Mouse (Mus musculus) embryonic facial prominence, embryonic 12.5 days (tissue): Measurements from ENCODE around the gene Sec14l2. TPM values are rescaled to one million over a fixed set of nuclear protein-coding genes. Genes with fewer than 3 reads are reported as not detected.

ENCODE experiments used
- ATAC-seq: fragments of 200-750 bp; cut with Nextera tagmentation; 2 replicates; pipeline ENCODE4 v1.8.0; 2017; ENCODE audit not compliant: insufficient number of reproducible peaks, insufficient read depth, low FRiP score, low TSS enrichment
- H3K27ac ChIP-seq: fragments of 300-500 bp; sonication (generic); 2 replicates; pipeline ENCODE4 v1.5.1; 2016; ENCODE audit warnings: mild to moderate bottlenecking
- H3K27me3 ChIP-seq: fragments of 300-500 bp; sonication (generic); 2 replicates; pipeline ENCODE4 v1.6.1; 2016; ENCODE audit warnings: mild to moderate bottlenecking, moderate library complexity
- H3K36me3 ChIP-seq: fragments of 300-500 bp; sonication (generic); 2 replicates; pipeline ENCODE4 v1.6.1; 2016; ENCODE audit warnings: mild to moderate bottlenecking
- H3K4me1 ChIP-seq: fragments of 300-500 bp; sonication (generic); 2 replicates; pipeline ENCODE4 v1.6.1; 2016
- H3K4me2 ChIP-seq: fragments of 300-500 bp; sonication (generic); replicated peaks from 2 replicates; pipeline ENCODE4 v1.6.1; 2016; ENCODE audit warnings: mild to moderate bottlenecking, moderate library complexity
- H3K4me3 ChIP-seq: fragments of 300-500 bp; sonication (generic); 2 replicates; pipeline ENCODE4 v1.5.1; 2016; ENCODE audit warnings: mild to moderate bottlenecking
- H3K9ac ChIP-seq: fragments of 300-500 bp; sonication (generic); 2 replicates; pipeline ENCODE4 v1.6.1; 2016; ENCODE audit warnings: mild to moderate bottlenecking, moderate library complexity
- H3K9me3 ChIP-seq: fragments of 300-500 bp; sonication (generic); 2 replicates; pipeline ENCODE4 v1.6.1; 2016; ENCODE audit warnings: mild to moderate bottlenecking, moderate library complexity
- WGBS: fragments of 180-500 bp; shearing (Covaris S2); methylation state at CpG from one replicate; pipeline ENCODE4 v1.1.7; 2016; 5-methylcytosine and 5-hydroxymethylcytosine counted together
- polyA plus RNA-seq: library from polyadenylated mRNA; unstranded; fragments of >200 nt; fragmentation: Nextera tagmentation; extraction: Ambion mirVana; gene quantifications from 2 replicates; pipeline ENCODE4 v1.2.1, GENCODE M21; 2016

Gene Sec14l2
- polyA plus RNA-seq, 1 experiment from 2014 or later, result 2.0 TPM

DNA sequence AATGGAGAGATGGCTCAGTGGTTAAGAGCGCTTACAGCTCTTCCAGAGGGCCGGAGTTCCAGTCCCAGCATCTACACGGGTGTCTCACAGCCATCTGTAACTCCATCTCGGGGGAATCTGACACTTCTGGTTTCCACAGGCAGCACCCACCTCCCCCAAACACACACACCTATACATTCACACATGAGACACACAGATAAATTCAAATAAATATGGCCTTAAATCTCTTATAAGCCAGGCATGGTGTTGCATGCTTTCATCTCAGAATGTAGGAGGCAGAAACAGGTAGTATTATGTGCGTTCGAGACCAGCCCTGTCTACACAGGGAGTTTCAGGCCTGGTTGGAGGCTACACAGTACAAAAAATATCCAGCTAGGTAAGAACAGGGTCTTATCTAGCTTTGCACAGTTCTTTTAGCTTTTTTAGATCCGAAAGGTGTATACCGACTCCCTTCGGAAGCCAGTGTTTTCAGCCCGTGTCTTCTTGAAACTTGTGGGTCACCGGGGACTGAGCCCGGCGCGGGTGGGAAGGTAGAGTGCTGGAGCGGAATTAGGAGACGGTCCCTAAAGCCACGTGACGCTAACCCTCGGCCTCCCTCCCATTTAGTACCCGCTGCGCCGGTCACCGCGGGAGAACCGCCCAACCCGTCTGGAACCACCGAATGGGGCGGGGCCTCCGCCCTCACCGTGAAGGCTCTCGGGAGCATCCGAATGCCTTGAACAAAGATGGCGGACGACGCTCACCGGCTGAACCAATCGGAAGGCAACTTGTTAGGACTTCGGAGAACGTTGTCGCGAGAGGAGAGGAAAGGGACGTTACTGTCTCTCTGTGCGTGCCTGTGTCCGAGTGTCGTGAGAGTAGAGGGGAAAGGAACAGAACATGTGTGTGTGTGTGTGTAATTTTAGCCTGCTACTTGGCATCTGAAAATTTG lies 26.9 kb downstream of the Sec14l2 start:
- Histone ChIP-seq H3K36me3 (no peaks in the 10 kb centered on the region), H3K4me1 (peaks cover 14% of the 10 kb centered on the region), H3K9ac (peak overlapping the region; percentile 64), H3K27ac (peak overlapping the region; percentile 84), H3K4me3 (peak overlapping the region; percentile 57), H3K27me3 (no peaks in the 10 kb centered on the region), H3K4me2 (peak overlapping the region; percentile 66), H3K9me3 (no peaks in the 10 kb centered on the region)
- 2% methylated on average over 45 of the region's 45 CpGs for WGBS
- peak; percentile 91 for ATAC-seq

GRCm38 (mm10) chr11:4095171-4096053 lies 27.8 kb downstream of the Sec14l2 start, which contains the start of gene Mtfp1:
Gene Mtfp1, minus strand, starts transcription at chr11:4095445.
- peak within 1 kb of the TSS; percentile 57 for H3K4me3 ChIP-seq
- H3K9me3 ChIP-seq, result no peaks in the 10 kb centered on the region
- H3K27ac ChIP-seq, result peak within 1 kb of the TSS; percentile 72
- no peaks in the 10 kb centered on the region for H3K27me3 ChIP-seq
- H3K4me1 ChIP-seq, result peaks cover 14% of the 10 kb centered on the region
- WGBS, result 6% methylated on average over 34 of the region's 34 CpGs
- H3K4me2 ChIP-seq, result peak within 1 kb of the TSS; percentile 66
- no peaks in the 10 kb centered on the region for H3K36me3 ChIP-seq
- peak within 1 kb of the TSS; percentile 64 for H3K9ac ChIP-seq
- no peak for ATAC-seq

- H3K4me3 ChIP-seq, result peak overlapping the region; percentile 57
- H3K4me1 ChIP-seq, result peaks cover 14% of the 10 kb centered on the region
- ATAC-seq, result no peak
- H3K4me2 ChIP-seq, result peak overlapping the region; percentile 66
- WGBS, result 8% methylated on average over 24 of the region's 24 CpGs
- no peaks in the 10 kb centered on the region for H3K9me3 ChIP-seq
- no peaks in the 10 kb centered on the region for H3K36me3 ChIP-seq
- peak overlapping the region; percentile 64 for H3K9ac ChIP-seq
- H3K27me3 ChIP-seq, result no peaks in the 10 kb centered on the region
- H3K27ac ChIP-seq, result peak overlapping the region; percentile 72
Measured at GRCm38 (mm10) chr11:4094378-4095170, 28.6 kb downstream of the Sec14l2 start.

DNA sequence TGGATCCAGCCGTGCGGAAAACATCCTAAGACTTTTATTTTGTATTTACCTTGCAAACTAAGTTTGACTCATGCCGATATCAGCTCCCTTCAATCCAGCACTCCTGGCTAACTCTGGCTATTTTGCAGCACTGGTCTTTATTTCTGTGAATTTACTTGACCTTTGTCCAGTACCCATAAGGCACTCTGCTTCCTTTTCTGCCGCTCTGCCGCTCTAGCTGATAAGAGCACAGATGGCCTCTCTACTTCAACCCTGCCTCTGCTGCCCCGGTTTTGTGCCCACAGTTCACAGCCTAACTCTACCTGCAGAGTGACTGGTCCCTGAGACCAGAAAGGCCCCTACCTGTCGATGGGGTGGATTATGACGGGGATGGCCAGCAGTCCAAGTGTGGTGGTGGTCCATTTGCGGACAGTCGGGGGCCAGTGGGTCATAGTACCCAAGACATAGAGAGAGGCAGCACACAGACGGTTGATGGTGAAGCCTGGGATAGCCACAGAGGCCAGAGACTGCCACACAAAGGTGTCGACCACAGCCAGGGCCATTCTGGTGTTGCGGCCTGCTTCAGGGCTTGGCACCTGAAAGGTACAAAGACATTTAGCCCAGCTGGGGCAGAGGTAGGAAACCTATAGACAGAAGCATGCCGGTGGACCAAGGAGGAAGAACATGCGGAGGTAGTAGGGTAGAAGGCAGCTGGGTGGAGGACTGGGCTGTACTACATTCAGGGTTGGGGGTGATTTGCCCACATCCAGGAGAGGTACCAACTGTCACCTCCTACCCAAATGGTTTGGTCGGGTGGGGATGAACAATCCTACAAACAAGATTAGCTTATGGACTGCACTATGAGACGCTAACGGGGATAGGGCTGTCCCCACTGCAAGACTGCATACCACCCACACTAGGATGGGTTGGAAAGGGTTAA lies 29.5 kb downstream of the Sec14l2 start:
- no peaks in the 10 kb centered on the region for H3K36me3 ChIP-seq
- no peaks in the 10 kb centered on the region for H3K9me3 ChIP-seq
- H3K27me3 ChIP-seq, result no peaks in the 10 kb centered on the region
- H3K4me3 ChIP-seq, result no peak overlapping the region
- WGBS, result 87% methylated on average over 18 of the region's 18 CpGs
- no peak for ATAC-seq
- H3K4me1 ChIP-seq, result peaks cover 14% of the 10 kb centered on the region
- H3K9ac ChIP-seq, result no peak overlapping the region
- no peak overlapping the region for H3K27ac ChIP-seq
- peak overlapping the region; percentile 66 for H3K4me2 ChIP-seq

DNA sequence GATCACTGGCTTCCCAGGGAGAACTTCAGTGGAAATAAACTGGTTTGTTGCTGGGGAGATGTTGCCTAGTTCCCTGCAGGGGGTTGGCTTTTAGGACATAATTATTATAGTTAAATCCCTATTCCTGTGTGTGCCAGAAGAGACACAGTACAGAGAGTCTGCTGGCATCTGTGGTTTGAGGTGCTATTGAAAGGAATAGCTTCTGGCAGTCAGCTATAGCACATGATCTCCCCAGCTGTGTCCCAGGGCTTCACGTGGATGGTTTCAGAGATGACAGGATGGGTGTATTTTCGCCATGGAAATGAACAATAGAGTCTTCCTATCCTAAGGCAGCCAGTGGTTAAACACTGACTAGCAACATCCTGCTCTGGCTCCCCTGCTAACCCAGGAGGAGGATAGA lies 35.9 kb downstream of the Sec14l2 start:
- H3K9me3 ChIP-seq, result no peaks in the 10 kb centered on the region
- no peak for ATAC-seq
- no peak overlapping the region for H3K4me3 ChIP-seq
- H3K36me3 ChIP-seq, result no peaks in the 10 kb centered on the region
- 56% methylated on average over 2 of the region's 2 CpGs for WGBS
- no peaks in the 10 kb centered on the region for H3K4me1 ChIP-seq
- H3K27ac ChIP-seq, result no peak overlapping the region
- H3K9ac ChIP-seq, result no peak overlapping the region
- H3K4me2 ChIP-seq, result no peak overlapping the region
- H3K27me3 ChIP-seq, result no peaks in the 10 kb centered on the region

DNA sequence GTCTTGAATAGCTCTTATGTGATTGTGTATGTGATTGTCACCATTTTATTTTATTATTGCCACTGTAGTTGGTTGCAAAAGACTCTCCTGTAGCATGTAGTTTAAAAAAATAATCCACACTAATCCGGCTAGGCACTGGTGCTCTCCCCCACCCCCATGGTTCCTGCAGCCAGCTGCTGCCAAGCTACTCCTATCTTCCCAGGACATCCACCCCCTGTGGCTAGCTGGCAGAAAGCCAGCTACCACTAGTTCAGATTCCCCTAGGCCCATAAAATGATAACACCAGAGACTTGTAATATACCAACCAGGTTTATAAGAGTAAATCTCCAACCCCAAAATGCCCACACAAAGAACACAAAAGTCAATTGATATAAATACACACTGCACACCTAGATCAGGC lies 37.0 kb downstream of the Sec14l2 start:
- Histone ChIP-seq H3K4me3 (no peak overlapping the region), H3K4me2 (no peak overlapping the region), H3K27me3 (no peaks in the 10 kb centered on the region), H3K36me3 (no peaks in the 10 kb centered on the region), H3K27ac (no peak overlapping the region), H3K4me1 (no peaks in the 10 kb centered on the region), H3K9ac (no peak overlapping the region), H3K9me3 (no peaks in the 10 kb centered on the region)
- no peak for ATAC-seq
- WGBS, result 69% methylated on average over 1 of the region's 1 CpGs

DNA sequence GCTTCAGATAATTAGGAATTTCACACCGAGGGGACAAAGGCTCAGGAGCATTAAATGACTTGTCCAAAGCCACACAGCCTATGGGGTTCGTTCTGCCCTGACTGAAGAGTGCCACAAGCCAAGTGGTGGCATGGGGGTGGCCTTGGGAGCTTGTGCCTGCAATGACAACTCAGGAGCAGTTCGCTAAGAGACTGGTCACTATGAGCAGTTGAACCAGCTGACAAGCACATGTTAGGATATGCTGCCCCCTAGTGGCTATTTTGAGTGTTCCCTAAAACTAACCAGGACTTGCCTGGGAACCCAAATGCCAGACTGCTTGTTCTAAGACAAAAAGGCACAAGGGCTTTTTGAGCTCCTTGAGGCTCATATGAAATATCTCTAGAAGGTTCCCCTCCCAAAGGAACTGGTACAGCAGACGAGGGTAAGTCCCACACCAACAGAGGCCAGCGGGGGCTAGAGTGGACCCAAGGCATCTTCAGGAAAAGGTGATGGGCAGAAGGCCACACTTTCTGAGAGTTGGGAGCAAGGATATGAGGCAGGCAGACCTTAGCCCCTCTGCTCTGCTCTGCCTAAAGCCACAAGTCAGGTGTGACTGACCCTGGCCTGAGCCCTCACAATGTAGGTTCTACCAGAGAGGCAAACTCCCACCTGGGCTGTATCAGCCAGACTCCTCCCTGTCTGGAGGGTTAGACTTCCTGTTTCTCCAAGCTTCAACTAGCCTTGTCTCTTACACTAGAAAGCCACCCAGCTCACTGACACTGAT lies 39.7 kb downstream of the Sec14l2 start:
- 0 out of 2 replicates have a peak, but pooled peaks have one; percentile 41 for ATAC-seq
- WGBS, result 32% methylated on average over 5 of the region's 5 CpGs

DNA sequence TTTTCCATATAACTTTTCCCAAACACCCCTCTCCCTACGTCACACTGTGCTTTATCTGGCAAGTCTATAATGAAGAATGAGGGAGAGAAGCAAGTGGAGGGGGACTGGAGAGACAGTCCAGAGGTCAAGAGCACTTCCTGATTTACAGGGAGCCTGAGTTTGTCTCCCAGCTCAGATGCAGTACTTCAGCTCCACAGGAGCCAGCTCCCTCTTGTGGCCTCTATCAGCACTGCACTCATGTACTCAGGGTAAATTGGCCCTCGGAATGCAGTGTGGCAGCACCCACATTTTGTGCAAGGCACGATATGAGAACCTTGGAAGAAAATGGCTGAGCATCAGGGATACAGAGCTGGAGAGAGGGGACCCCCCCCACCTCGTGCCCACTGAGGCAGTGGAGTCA lies 43.0 kb downstream of the Sec14l2 start:
- H3K4me1 ChIP-seq, result no peaks in the 10 kb centered on the region
- H3K9me3 ChIP-seq, result no peaks in the 10 kb centered on the region
- no peak overlapping the region for H3K4me3 ChIP-seq
- no peak overlapping the region for H3K9ac ChIP-seq
- H3K4me2 ChIP-seq, result no peak overlapping the region
- H3K27me3 ChIP-seq, result no peaks in the 10 kb centered on the region
- WGBS, result 10% methylated on average over 4 of the region's 4 CpGs
- ATAC-seq, result no peak
- H3K36me3 ChIP-seq, result no peaks in the 10 kb centered on the region
- H3K27ac ChIP-seq, result no peak overlapping the region

More for the DNA sequence above, 39.7 kb downstream of the Sec14l2 start:
- Histone ChIP-seq H3K4me3 (no peak overlapping the region), H3K9ac (no peak overlapping the region), H3K9me3 (no peaks in the 10 kb centered on the region), H3K36me3 (no peaks in the 10 kb centered on the region), H3K4me1 (no peaks in the 10 kb centered on the region), H3K4me2 (no peak overlapping the region), H3K27ac (no peak overlapping the region), H3K27me3 (no peaks in the 10 kb centered on the region)

DNA sequence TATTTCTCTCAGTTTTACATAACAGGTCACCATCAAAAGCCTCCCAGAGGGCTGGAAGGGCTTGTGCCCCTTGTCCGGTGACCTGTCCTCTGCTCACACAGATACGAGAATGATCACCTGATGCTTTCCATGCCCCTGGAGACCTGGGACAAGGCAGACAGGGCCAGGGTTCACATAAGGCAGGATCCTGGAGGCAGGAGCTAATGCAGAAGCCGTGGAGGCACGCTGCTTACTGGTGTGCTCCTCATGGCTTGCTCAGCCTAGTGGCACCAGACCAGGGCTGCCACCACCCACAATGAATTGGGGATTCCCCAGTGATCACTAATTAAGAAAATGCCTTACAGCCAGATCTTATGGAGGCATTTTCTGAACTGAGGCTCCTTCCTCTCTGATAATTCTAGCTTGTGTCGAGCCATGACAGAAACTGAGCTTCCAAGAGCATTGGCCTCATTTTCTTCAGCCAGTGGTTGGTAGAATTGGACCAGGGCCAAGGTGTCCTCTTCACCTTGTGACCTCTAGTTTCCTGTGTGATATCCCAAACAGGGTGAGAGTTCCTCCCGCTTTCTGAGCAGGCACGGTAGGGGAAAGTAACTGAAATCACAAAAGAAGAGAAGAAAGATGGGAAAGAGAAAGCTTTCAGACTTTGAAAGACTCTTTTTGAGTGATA lies 44.8 kb downstream of the Sec14l2 start:
- H3K36me3 ChIP-seq, result no peaks in the 10 kb centered on the region
- no peak overlapping the region for H3K4me2 ChIP-seq
- H3K4me3 ChIP-seq, result no peak overlapping the region
- 77% methylated on average over 7 of the region's 7 CpGs for WGBS
- no peaks in the 10 kb centered on the region for H3K4me1 ChIP-seq
- H3K9me3 ChIP-seq, result no peaks in the 10 kb centered on the region
- no peak overlapping the region for H3K27ac ChIP-seq
- no peak for ATAC-seq
- H3K9ac ChIP-seq, result no peak overlapping the region
- H3K27me3 ChIP-seq, result no peaks in the 10 kb centered on the region
